Mouse (Mus musculus) embryo, embryonic 9.5 days (tissue): Measurements from ENCODE around the gene Tmcc3.
A peak's percentile ranks its signal among the peaks of the same experiment; 100 is the strongest.

Experiments used
- DNase-seq: peaks from one replicate; pipeline ENCODE4 v3.0.0-alpha.2; 2017; ENCODE audit errors: extremely low spot score

The Tmcc3 gene

GRCm38 (mm10) chr10:94311511-94312006 lies at the start of gene Tmcc3:
Tmcc3 (plus strand) TSS chr10:94311949.
- DNase-seq, result no peak

DNA sequence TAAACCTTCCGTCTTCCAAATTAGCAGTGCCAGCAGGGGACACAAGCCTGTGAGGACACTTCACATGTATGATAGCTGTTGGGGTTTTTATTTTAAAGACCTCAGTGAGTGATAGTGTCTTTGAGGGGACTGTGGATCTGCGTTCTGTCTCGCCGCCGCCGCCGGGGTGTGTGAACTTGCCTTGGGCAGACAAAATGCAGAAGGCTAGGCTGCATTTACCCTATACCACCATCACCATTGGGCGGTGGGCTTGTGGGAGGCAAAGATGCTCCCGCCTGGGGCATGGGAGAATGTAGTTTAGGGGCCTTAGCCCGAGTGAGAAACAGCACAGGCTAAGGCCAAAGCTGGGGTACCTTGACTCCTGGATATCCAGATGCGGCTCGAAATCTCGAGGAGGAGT lies 49.1 kb upstream of the Tmcc3 start:
- DNase-seq, result no peak

DNA sequence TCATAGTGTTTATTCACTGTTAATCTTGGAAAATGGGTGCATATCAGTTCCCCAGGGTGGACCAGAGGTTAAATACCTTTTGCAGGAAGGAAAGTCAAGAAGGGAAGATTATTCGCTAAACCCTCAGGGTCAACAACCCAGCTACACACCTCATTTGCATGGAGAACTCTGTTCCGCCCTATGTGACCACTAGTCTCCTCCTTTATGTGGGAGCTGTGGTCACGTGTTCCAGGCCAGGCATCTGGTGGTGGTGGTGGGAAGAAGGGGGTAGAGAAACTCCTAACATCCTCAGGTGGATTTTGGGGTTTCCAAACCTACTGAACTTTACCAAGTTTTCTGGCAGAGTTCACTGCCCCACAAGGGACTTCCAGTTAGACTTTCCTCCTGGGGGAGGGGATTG lies 48.5 kb upstream of the Tmcc3 start:
- DNase-seq, result no peak

- DNase-seq, result no peak
Observed at GRCm38 (mm10) chr10:94265656-94266542, 45.9 kb upstream of the Tmcc3 start.

GRCm38 (mm10) chr10:94275321-94275720 lies 36.4 kb upstream of the Tmcc3 start:
- DNase-seq, result no peak

- DNase-seq, result no peak
Observed at GRCm38 (mm10) chr10:94276511-94276910, 35.2 kb upstream of the Tmcc3 start.

GRCm38 (mm10) chr10:94282179-94282578 lies 29.6 kb upstream of the Tmcc3 start:
- no peak for DNase-seq

GRCm38 (mm10) chr10:94282797-94283196 lies 29.0 kb upstream of the Tmcc3 start:
- no peak for DNase-seq

- no peak for DNase-seq
Observed at GRCm38 (mm10) chr10:94294437-94294836, 17.3 kb upstream of the Tmcc3 start.

GRCm38 (mm10) chr10:94294933-94295750 lies 16.6 kb upstream of the Tmcc3 start:
- peak; percentile 43 for DNase-seq

GRCm38 (mm10) chr10:94295923-94296605 lies 15.7 kb upstream of the Tmcc3 start:
- no peak for DNase-seq

GRCm38 (mm10) chr10:94298471-94298870 lies 13.3 kb upstream of the Tmcc3 start, which contains the start of gene Gm4792:
Gm4792 (minus strand) TSS chr10:94298703.
- no peak for DNase-seq

DNA sequence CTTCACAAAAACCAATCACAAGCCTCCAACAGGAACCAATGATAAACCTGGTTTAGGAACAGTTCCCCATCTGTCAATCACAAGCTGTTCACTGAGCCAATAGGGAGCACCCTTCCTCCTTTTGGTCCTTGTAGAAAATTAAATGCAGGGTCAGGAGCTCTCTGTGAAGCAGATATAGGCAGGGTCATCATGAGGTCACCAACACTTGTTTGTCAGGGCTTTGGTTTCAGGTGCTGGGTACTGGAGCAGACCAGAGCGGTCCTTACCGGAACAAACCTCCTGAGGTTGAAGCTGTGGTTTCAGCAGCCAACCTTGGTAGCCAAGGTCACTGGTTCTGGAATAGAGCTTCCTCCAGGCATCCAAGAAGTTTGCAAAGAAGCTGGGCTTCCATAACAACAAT lies 12.4 kb upstream of the Tmcc3 start:
- no peak for DNase-seq

DNA sequence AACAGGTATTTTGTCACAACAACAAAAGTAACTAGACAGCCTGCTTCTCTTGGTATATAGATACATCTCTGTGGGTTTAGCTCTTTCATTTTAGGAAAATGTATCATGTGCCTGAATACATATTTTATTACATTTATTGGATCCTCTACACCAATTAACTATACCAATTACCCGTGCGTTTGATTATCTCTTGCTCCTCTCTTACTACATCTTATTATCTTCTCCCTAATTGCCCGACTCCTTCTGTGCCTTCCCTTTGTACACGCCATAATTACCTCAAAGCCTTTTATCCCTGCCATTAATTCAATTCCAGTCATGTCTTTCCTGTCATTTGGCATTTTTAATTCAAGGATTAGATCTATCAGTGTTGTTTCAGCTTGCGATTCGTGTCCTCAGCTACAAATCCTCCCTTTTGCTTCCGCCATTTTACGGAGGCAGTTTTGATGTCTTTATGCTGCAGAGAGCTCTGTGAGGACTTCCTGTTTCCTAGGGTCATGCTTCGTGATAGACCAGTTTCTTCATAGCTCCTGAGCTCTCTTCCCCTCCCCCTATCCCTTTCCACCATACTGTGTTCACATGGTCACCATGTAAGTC lies 7.6 kb upstream of the Tmcc3 start:
- no peak for DNase-seq

- peak; percentile 39 for DNase-seq
Observed at GRCm38 (mm10) chr10:94305526-94305925, 6.2 kb upstream of the Tmcc3 start.

DNA sequence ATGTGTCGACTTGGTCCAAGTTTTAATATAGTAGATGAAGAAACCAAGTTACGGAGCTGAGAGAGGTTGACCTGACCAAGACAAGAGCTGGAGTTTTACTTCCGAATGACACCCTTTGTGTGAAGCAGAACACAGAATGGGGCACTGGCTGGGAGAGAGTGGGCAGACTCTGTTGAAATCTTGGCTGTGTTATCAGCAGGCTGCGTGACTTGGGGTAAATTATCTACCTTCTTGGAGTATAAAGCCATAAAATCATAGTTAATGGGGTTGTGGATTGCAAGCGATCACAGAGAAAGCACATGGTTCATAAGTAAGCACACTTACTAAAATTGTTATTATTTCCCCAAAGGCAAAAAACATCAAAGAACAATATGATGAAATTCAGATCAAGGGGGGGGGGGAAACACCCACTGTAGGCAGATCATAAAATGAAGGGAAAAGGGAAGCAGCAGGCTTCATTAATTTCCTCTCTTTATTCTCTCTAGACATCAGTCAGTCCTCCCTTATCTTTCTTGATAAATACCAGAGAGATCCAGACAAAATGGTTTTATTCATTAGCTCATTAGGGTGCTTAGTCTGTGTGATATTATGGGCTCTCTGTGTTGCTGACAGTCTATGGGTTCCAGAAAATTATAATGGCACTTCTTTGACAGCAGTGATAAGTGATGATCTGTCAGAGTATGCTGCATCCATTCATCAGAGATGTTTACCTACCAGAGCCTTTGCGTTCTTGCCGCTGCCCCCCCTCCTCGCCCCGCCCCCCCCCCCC lies 1.1 kb upstream of the Tmcc3 start:
- DNase-seq, result no peak

GRCm38 (mm10) chr10:94312007-94312715 lies 412 bp downstream of the Tmcc3 start:
- DNase-seq, result peak; percentile 58

- no peak for DNase-seq
Observed at GRCm38 (mm10) chr10:94313146-94313545, 1.4 kb downstream of the Tmcc3 start.

GRCm38 (mm10) chr10:94318574-94318973 lies 6.8 kb downstream of the Tmcc3 start:
- no peak for DNase-seq

DNA sequence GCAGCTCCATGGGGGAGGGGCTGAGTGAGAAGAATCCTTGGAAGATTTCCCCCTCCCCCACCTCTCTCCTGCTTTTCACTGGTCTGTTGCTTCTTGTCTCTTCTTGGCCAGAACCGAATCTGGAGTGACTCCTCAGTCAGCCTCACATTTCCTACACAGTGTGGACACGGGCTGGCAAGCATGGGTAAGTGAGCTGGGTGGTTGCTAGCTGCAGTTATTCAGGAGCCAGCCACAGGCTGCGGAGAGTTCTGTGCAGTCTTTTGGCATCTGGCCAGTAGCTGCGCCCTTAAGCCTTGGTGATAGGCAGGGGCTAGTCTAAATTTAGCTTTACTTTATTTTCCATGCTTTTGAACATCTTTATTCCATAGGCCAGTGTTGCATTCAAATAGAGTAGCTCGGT lies 18.2 kb downstream of the Tmcc3 start:
- no peak for DNase-seq
